Mouse (Mus musculus) hindbrain, embryonic 14.5 days (tissue): ENCODE data around the gene Grm3. TPM values are rescaled to one million over a fixed set of nuclear protein-coding genes. Genes with fewer than 3 reads are reported as not detected.
A peak's percentile ranks its signal among the peaks of the same experiment; 100 is the strongest.

Experiments
- ATAC-seq: fragments of 200-750 bp; cut with Nextera tagmentation; 2 replicates; pipeline ENCODE4 v1.8.0; 2017; ENCODE audit warnings: moderate number of reproducible peaks, mild to moderate bottlenecking, moderate TSS enrichment, moderate library complexity; ENCODE audit not compliant: low FRiP score
- DNase-seq: peaks from one replicate; pipeline ENCODE4 v3.0.0-alpha.2; 2015; ENCODE audit warnings: low spot score
- H3K27ac ChIP-seq: fragments of 300-500 bp; sonication (generic); 2 replicates; pipeline ENCODE4 v1.5.1; 2014; ENCODE audit warnings: mild to moderate bottlenecking, moderate library complexity
- H3K27me3 ChIP-seq: fragments of 300-500 bp; sonication (generic); 2 replicates; pipeline ENCODE4 v1.6.1; 2014; ENCODE audit warnings: mild to moderate bottlenecking, low read length, mixed read lengths; ENCODE audit not compliant: control insufficient read depth, insufficient read depth
- H3K36me3 ChIP-seq: fragments of 300-500 bp; sonication (generic); replicated peaks from 2 replicates; pipeline ENCODE4 v1.6.1; 2014; ENCODE audit not compliant: control insufficient read depth, insufficient read depth
- H3K4me1 ChIP-seq: fragments of 300-500 bp; sonication (generic); replicated peaks from 2 replicates; pipeline ENCODE4 v1.6.1; 2014; ENCODE audit warnings: antibody characterized with exemption, low read length, mixed read lengths; ENCODE audit not compliant: control insufficient read depth, insufficient read depth
- H3K4me2 ChIP-seq: fragments of 300-500 bp; sonication (generic); replicated peaks from 2 replicates; pipeline ENCODE4 v1.6.1; 2014; ENCODE audit warnings: mild to moderate bottlenecking, moderate library complexity
- H3K4me3 ChIP-seq: fragments of 300-500 bp; sonication (generic); replicated peaks from 2 replicates; pipeline ENCODE4 v1.5.1; 2014; ENCODE audit warnings: mild to moderate bottlenecking, low read length
- H3K9ac ChIP-seq: fragments of 300-500 bp; sonication (generic); 2 replicates; pipeline ENCODE4 v1.6.1; 2014
- H3K9me3 ChIP-seq: fragments of 300-500 bp; sonication (generic); 2 replicates; pipeline ENCODE4 v1.6.1; 2016; ENCODE audit warnings: low read length; ENCODE audit not compliant: control insufficient read depth
- WGBS: fragments of 180-500 bp; shearing (Covaris S2); extraction: QIAGEN DNeasy Blood & Tissue Kit; methylation state at CpG from one replicate; pipeline ENCODE4 v1.1.7; 2014; 5-methylcytosine and 5-hydroxymethylcytosine counted together
- polyA plus RNA-seq: library from polyadenylated mRNA; unstranded; fragments of >200 nt; fragmentation: Nextera tagmentation; extraction: Ambion mirVana; gene quantifications from 2 replicates; pipeline ENCODE4 v1.2.1, GENCODE M21; 2014

Grm3 gene
- polyA plus RNA-seq, 1 experiment from 2014 or later = 46.2 TPM

- no peak for ATAC-seq
- H3K27ac ChIP-seq = no peak overlapping the region
- H3K4me2 ChIP-seq = no peak overlapping the region
- H3K36me3 ChIP-seq = no peaks in the 10 kb centered on the region
- no peaks in the 10 kb centered on the region for H3K9me3 ChIP-seq
- DNase-seq = no peak
- 93% methylated on average over 2 of the region's 2 CpGs for WGBS
- H3K4me3 ChIP-seq = no peak overlapping the region
- no peaks in the 10 kb centered on the region for H3K4me1 ChIP-seq
- no peaks in the 10 kb centered on the region for H3K27me3 ChIP-seq
- no peak overlapping the region for H3K9ac ChIP-seq
These were observed 86.4 kb downstream of the Grm3 start for GRCm38 (mm10) chr5:9638612-9639011.

- Histone ChIP-seq H3K27me3 (no peaks in the 10 kb centered on the region), H3K27ac (no peak overlapping the region), H3K4me2 (no peak overlapping the region), H3K36me3 (no peaks in the 10 kb centered on the region), H3K9ac (no peak overlapping the region), H3K4me3 (no peak overlapping the region), H3K4me1 (peaks cover 4% of the 10 kb centered on the region; the same call in 1 of the 2 replicates), H3K9me3 (no peaks in the 10 kb centered on the region)
- ATAC-seq = peak; percentile 38; the same call in 1 of the 2 replicates
- peak; percentile 37 for DNase-seq
- 52% methylated on average over 2 of the region's 2 CpGs for WGBS
These were observed 97.8 kb downstream of the Grm3 start for GRCm38 (mm10) chr5:9627220-9627619.

GRCm38 (mm10) chr5:9624396-9624795 lies 100.6 kb downstream of the Grm3 start:
- no peaks in the 10 kb centered on the region for H3K9me3 ChIP-seq
- ATAC-seq = no peak
- no peak overlapping the region for H3K4me2 ChIP-seq
- H3K36me3 ChIP-seq = no peaks in the 10 kb centered on the region
- no peaks in the 10 kb centered on the region for H3K27me3 ChIP-seq
- no peak overlapping the region for H3K9ac ChIP-seq
- H3K4me3 ChIP-seq = no peak overlapping the region
- no peak for DNase-seq
- no peak overlapping the region for H3K27ac ChIP-seq
- H3K4me1 ChIP-seq = peaks cover 4% of the 10 kb centered on the region; the same call in 1 of the 2 replicates
- 89% methylated on average over 4 of the region's 4 CpGs for WGBS

- DNase-seq = peak; percentile 59
- Histone ChIP-seq H3K27me3 (no peaks in the 10 kb centered on the region), H3K4me3 (no peak overlapping the region), H3K27ac (peak overlapping the region; percentile 29), H3K4me1 (peaks cover 4% of the 10 kb centered on the region; the same call in 1 of the 2 replicates), H3K36me3 (no peaks in the 10 kb centered on the region), H3K9ac (no peak overlapping the region), H3K4me2 (peak overlapping the region; percentile 13; the same call in 1 of the 2 replicates), H3K9me3 (no peaks in the 10 kb centered on the region)
- 7% methylated on average over 4 of the region's 4 CpGs for WGBS
- ATAC-seq = peak; percentile 90
These were observed 101.9 kb downstream of the Grm3 start for GRCm38 (mm10) chr5:9623095-9623459.

- ATAC-seq = peak; percentile 53
- H3K27ac ChIP-seq = peak overlapping the region; percentile 29
These were observed 102.5 kb downstream of the Grm3 start for GRCm38 (mm10) chr5:9622264-9623094.

GRCm38 (mm10) chr5:9621417-9622067 lies 103.4 kb downstream of the Grm3 start:
- H3K27ac ChIP-seq = no peak overlapping the region
- WGBS = 93% methylated on average over 3 of the region's 3 CpGs
- no peak overlapping the region for H3K4me2 ChIP-seq
- H3K4me3 ChIP-seq = no peak overlapping the region
- H3K9me3 ChIP-seq = no peaks in the 10 kb centered on the region
- H3K36me3 ChIP-seq = no peaks in the 10 kb centered on the region
- ATAC-seq (no peak), DNase-seq (no peak)
- no peaks in the 10 kb centered on the region for H3K27me3 ChIP-seq
- 0 out of 2 replicates have a peak, but pooled peaks cover 4% of the 10 kb centered on the region for H3K4me1 ChIP-seq
- H3K9ac ChIP-seq = no peak overlapping the region

More at GRCm38 (mm10) chr5:9622264-9623094, 102.5 kb downstream of the Grm3 start:
- H3K36me3 ChIP-seq = no peaks in the 10 kb centered on the region
- no peaks in the 10 kb centered on the region for H3K27me3 ChIP-seq
- WGBS = 49% methylated on average over 4 of the region's 4 CpGs
- no peaks in the 10 kb centered on the region for H3K9me3 ChIP-seq
- 0 out of 2 replicates have a peak overlapping the region, but pooled peaks have one; percentile 13 for H3K4me2 ChIP-seq
- H3K4me1 ChIP-seq = peaks cover 4% of the 10 kb centered on the region; the same call in 1 of the 2 replicates
- no peak for DNase-seq
- no peak overlapping the region for H3K4me3 ChIP-seq
- H3K9ac ChIP-seq = no peak overlapping the region

- no peak for DNase-seq
- no peaks in the 10 kb centered on the region for H3K27me3 ChIP-seq
- no peak overlapping the region for H3K4me3 ChIP-seq
- no peak overlapping the region for H3K9ac ChIP-seq
- H3K9me3 ChIP-seq = no peaks in the 10 kb centered on the region
- no peaks in the 10 kb centered on the region for H3K4me1 ChIP-seq
- no peaks in the 10 kb centered on the region for H3K36me3 ChIP-seq
- H3K27ac ChIP-seq = no peak overlapping the region
- ATAC-seq = no peak
- no peak overlapping the region for H3K4me2 ChIP-seq
- 87% methylated on average over 2 of the region's 2 CpGs for WGBS
These were observed 145.9 kb downstream of the Grm3 start for GRCm38 (mm10) chr5:9579021-9579420.

GRCm38 (mm10) chr5:9578571-9578970 lies 146.4 kb downstream of the Grm3 start:
- no peak for ATAC-seq
- no peaks in the 10 kb centered on the region for H3K27me3 ChIP-seq
- WGBS = 74% methylated on average over 2 of the region's 2 CpGs

GRCm38 (mm10) chr5:9570946-9571345 lies 154.0 kb downstream of the Grm3 start:
- H3K27ac ChIP-seq = no peak overlapping the region
- H3K4me2 ChIP-seq = no peak overlapping the region
- H3K9ac ChIP-seq = no peak overlapping the region
- no peaks in the 10 kb centered on the region for H3K4me1 ChIP-seq
- no peak for DNase-seq
- H3K36me3 ChIP-seq = peaks cover 15% of the 10 kb centered on the region
- no peak for ATAC-seq
- no peaks in the 10 kb centered on the region for H3K27me3 ChIP-seq
- H3K4me3 ChIP-seq = no peak overlapping the region
- 84% methylated on average over 6 of the region's 6 CpGs for WGBS
- H3K9me3 ChIP-seq = no peaks in the 10 kb centered on the region

More at GRCm38 (mm10) chr5:9578571-9578970, 146.4 kb downstream of the Grm3 start:
- Histone ChIP-seq H3K4me3 (no peak overlapping the region), H3K9ac (no peak overlapping the region), H3K4me1 (no peaks in the 10 kb centered on the region), H3K4me2 (no peak overlapping the region), H3K36me3 (no peaks in the 10 kb centered on the region), H3K27ac (no peak overlapping the region), H3K9me3 (no peaks in the 10 kb centered on the region)
- no peak for DNase-seq
